Mouse (Mus musculus) erythroid progenitor cell, adult 5-6 weeks (primary cell): ENCODE measurements around the gene Catip. TPM values are rescaled to one million over a fixed set of nuclear protein-coding genes. Genes with fewer than 3 reads are reported as not detected.

Experiments used
- ATAC-seq: replicated peaks from 2 replicates; pipeline ENCODE4 v1.8.0; 2016; ENCODE audit warnings: moderate number of reproducible peaks, mild to moderate bottlenecking, moderate TSS enrichment, inconsistent platforms; ENCODE audit not compliant: poor library complexity, low FRiP score, severe bottlenecking
- total RNA-seq, 2 experiments: library from RNA; stranded (forward) in 1 of 2; stranded (reverse) in 1 of 2; fragments of 150-400 nt in 1 of 2; fragments of 186-747, 209-891 nt in 1 of 2; gene quantifications; 2 replicates each; pipeline versions ENCODE4 v1.2.3 to v1.2.4; 2015 to 2017; ENCODE audit warnings: low replicate concordance in 2 of 2

Gene Catip
- total RNA-seq, 2 experiments from 2014 or later: not detected

GRCm38 (mm10) chr1:74341898-74342297 lies 20.0 kb upstream of the Catip start:
- no peak for ATAC-seq

GRCm38 (mm10) chr1:74342308-74342707 lies 19.6 kb upstream of the Catip start:
- no peak for ATAC-seq

GRCm38 (mm10) chr1:74343161-74343560 lies 18.7 kb upstream of the Catip start:
- ATAC-seq: no peak

- no peak for ATAC-seq
These were observed 17.6 kb upstream of the Catip start for GRCm38 (mm10) chr1:74344163-74344916.

- no peak for ATAC-seq
These were observed 10.6 kb upstream of the Catip start for GRCm38 (mm10) chr1:74351185-74351769.

GRCm38 (mm10) chr1:74352532-74353096 lies 9.3 kb upstream of the Catip start:
- ATAC-seq: no peak

GRCm38 (mm10) chr1:74353453-74354229 lies 8.3 kb upstream of the Catip start:
- ATAC-seq: no peak

- no peak for ATAC-seq
These were observed 4.4 kb upstream of the Catip start for GRCm38 (mm10) chr1:74357531-74357930.

- ATAC-seq: no peak
These were observed 1.9 kb upstream of the Catip start for GRCm38 (mm10) chr1:74359952-74360517.

- ATAC-seq: no peak
These were observed 669 bp downstream of the Catip start for GRCm38 (mm10) chr1:74362325-74363229.

GRCm38 (mm10) chr1:74363437-74363836 lies 1.5 kb downstream of the Catip start:
- ATAC-seq: no peak

GRCm38 (mm10) chr1:74364270-74364669 lies 2.4 kb downstream of the Catip start:
- ATAC-seq: no peak

GRCm38 (mm10) chr1:74367886-74368645 lies 6.2 kb downstream of the Catip start:
- peak; percentile 50; the same call in 1 of the 2 replicates for ATAC-seq

- no peak for ATAC-seq
These were observed 8.1 kb downstream of the Catip start for GRCm38 (mm10) chr1:74370040-74370439.

GRCm38 (mm10) chr1:74373372-74373771 lies 11.5 kb downstream of the Catip start:
- no peak for ATAC-seq

- ATAC-seq: no peak
These were observed 13.1 kb downstream of the Catip start, which contains the start of gene Slc11a1 for GRCm38 (mm10) chr1:74374980-74375379. Gene Slc11a1 (plus strand): TSS chr1:74375195.

- ATAC-seq: no peak
These were observed 13.7 kb downstream of the Catip start for GRCm38 (mm10) chr1:74375561-74375960.

GRCm38 (mm10) chr1:74376396-74376795 lies 14.5 kb downstream of the Catip start:
- no peak for ATAC-seq
